Mouse (Mus musculus) neutrophil, adult 65 days (primary cell): ENCODE data around the gene Tsku. TPM values are rescaled to one million over a fixed set of nuclear protein-coding genes. Genes with fewer than 3 reads are reported as not detected.

Experiments
- total RNA-seq: library from RNA; stranded (reverse); gene quantifications from 2 replicates; pipeline ENCODE4 v1.2.4, GENCODE M21; 2023

Tsku gene
- total RNA-seq, result not detected in 2 replicates

DNA sequence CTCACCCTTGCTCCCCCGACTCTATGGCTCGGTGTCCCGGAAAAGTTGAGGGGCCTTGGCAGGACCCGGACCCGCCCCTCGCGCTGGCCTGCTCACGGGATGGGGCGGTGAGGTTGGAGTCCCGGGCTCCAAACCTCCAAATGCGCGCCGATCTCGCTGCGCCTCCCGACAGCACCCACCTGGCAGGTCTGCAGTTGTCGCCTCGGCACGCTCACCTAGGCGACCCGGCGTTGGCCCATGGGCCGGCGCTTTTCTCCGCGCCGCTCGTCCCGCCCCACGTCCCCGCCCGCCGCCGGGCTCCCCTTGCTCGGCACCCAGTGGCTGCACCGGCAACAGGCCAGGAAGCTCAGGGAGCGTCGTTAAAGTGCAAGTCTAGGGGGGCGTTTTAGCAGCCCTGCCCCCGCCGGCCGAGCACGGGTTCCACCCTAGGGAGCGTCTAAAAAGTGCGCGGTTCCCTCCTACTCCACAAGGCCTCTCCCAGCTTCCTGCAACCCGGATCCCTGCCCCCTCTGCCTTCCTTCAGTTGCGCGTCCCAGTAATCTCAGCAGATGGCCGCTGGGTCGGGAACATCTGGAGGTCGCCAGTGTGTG is at the start of gene Tsku:
Gene Tsku (minus strand): TSS at position 266 of the 590 bp plus-strand sequence.

DNA sequence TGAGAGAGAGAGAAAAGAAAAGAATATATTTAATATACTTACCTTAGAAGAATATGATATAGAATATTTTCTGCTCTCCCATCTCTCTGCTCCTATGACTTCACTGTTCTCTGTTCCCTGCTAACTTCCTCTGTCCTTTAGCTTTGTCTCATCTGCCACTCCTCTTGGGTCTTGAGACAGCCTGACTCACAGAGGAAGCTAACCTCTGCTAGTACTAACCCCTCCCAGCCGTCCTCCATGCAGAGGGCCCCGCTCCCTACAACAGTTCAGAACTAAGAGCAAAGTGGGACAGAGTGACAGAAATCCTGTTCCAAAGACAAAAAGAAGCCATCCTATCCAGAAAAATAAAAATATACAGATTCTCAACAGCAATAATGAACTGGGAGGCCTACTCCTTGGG is 40.0 kb downstream of the Tsku start, which contains the start of gene Acer3:
Gene Acer3 (minus strand): TSS at position 126 of the 400 bp plus-strand sequence.

Other genes starting within 250 kb of the Tsku start
- 9.8 and 16.8 TPM in 2 replicates for gene Myo7a, start 241.8 kb downstream of the Tsku start, total RNA-seq
- 0.41 and 0.79 TPM in 2 replicates for gene Omp, start 215.8 kb downstream of the Tsku start, total RNA-seq
- 0.68 and 1.9 TPM in 2 replicates for gene Capn5, start 183.1 kb downstream of the Tsku start, total RNA-seq
- 0.38 TPM in 1 of 2 replicates, not detected in the other for gene B3gnt6, start 161.8 kb downstream of the Tsku start, total RNA-seq
- gene Acer3, start 40.1 kb downstream of the Tsku start, total RNA-seq, result 27.2 and 27.8 TPM in 2 replicates
- gene Gucy2d, start 79.1 kb upstream of the Tsku start, total RNA-seq, result not detected in 2 replicates
- 0.14 and 0.60 TPM in 2 replicates for gene Lrrc32, start 128.0 kb upstream of the Tsku start, total RNA-seq